Mouse (Mus musculus): Measurements from ENCODE around the gene Fcgrt. TPM values are rescaled to one million over a fixed set of nuclear protein-coding genes. Genes with fewer than 3 reads are reported as not detected.

Fcgrt gene
- total RNA-seq, 2 experiments from 2014 or later, result 16.5 to 18.7 TPM

- peak in 1 of 2 experiments; percentile 38 for DNase-seq (ENCODE audit: extremely low spot score in 1 of 2, low spot score in 2 of 2)
- intact Hi-C loops (cut with DNase I), result no loop called here
These were observed 10.1 kb downstream of the Fcgrt start for GRCm38 (mm10) chr7:45093516-45093905.

GRCm38 (mm10) chr7:45092828-45093515 lies 10.7 kb downstream of the Fcgrt start:
- intact Hi-C loops (cut with DNase I), result no loop called here
- no peak for DNase-seq (ENCODE audit: extremely low spot score in 1 of 2, low spot score in 2 of 2)

GRCm38 (mm10) chr7:45092048-45092447 lies 11.6 kb downstream of the Fcgrt start, which contains the start of gene Rcn3:
Gene Rcn3 (minus strand): TSS chr7:45092221.
- DNase-seq (ENCODE audit: extremely low spot score in 1 of 2, low spot score in 2 of 2), result peak; percentile 64 to 94
- intact Hi-C loops (cut with DNase I), result no loop called here

- DNase-seq (ENCODE audit: extremely low spot score in 1 of 2, low spot score in 2 of 2), result peak in 1 of 2 experiments; percentile 45
- intact Hi-C loops (cut with DNase I), result no loop called here
These were observed 12.4 kb downstream of the Fcgrt start for GRCm38 (mm10) chr7:45091001-45091990.

GRCm38 (mm10) chr7:45090251-45090977 lies 13.2 kb downstream of the Fcgrt start:
- intact Hi-C loops (cut with DNase I), result no loop called here
- DNase-seq (ENCODE audit: extremely low spot score in 1 of 2, low spot score in 2 of 2), result no peak

GRCm38 (mm10) chr7:45088597-45088996 lies 15.1 kb downstream of the Fcgrt start:
- DNase-seq (ENCODE audit: extremely low spot score in 1 of 2, low spot score in 2 of 2), result peak in 1 of 2 experiments; percentile 26
- intact Hi-C loops (cut with DNase I), result no loop called here

GRCm38 (mm10) chr7:45086084-45086483 lies 17.6 kb downstream of the Fcgrt start:
- no peak for DNase-seq (ENCODE audit: extremely low spot score in 1 of 2, low spot score in 2 of 2)
- intact Hi-C loops (cut with DNase I), result no loop called here

- DNase-seq (ENCODE audit: extremely low spot score in 1 of 2, low spot score in 2 of 2), result peak in 1 of 2 experiments; percentile 29
- intact Hi-C loops (cut with DNase I), result loop anchor here (5.0 kb wide), 2 partner anchors 44 to 114 kb away; partner anchors contain the start of gene Rpl13a
These were observed 20.3 kb downstream of the Fcgrt start for GRCm38 (mm10) chr7:45083300-45083890.

GRCm38 (mm10) chr7:45082401-45083299 lies 21.0 kb downstream of the Fcgrt start:
- DNase-seq (ENCODE audit: extremely low spot score in 1 of 2, low spot score in 2 of 2), result peak in 1 of 2 experiments; percentile 92
- intact Hi-C loops (cut with DNase I), result loop anchor here (5.0 kb wide), 2 partner anchors 45 to 115 kb away; partner anchors contain the start of gene Rpl13a

GRCm38 (mm10) chr7:45081016-45081415 lies 22.6 kb downstream of the Fcgrt start:
- DNase-seq (ENCODE audit: extremely low spot score in 1 of 2, low spot score in 2 of 2), result peak in 1 of 2 experiments; percentile 43
- intact Hi-C loops (cut with DNase I), result loop anchor here (5.0 kb wide), 2 partner anchors 46 to 116 kb away; partner anchors contain the start of gene Rpl13a

GRCm38 (mm10) chr7:45079856-45080255 lies 23.8 kb downstream of the Fcgrt start:
- peak; percentile 85 to 89 for DNase-seq (ENCODE audit: extremely low spot score in 1 of 2, low spot score in 2 of 2)
- intact Hi-C loops (cut with DNase I), result loop anchor here (5.0 kb wide), 2 partner anchors 47 to 117 kb away; partner anchors contain the start of gene Rpl13a

- intact Hi-C loops (cut with DNase I), result no loop called here
- DNase-seq (ENCODE audit: extremely low spot score in 1 of 2, low spot score in 2 of 2), result peak in 1 of 2 experiments; percentile 80
These were observed 25.1 kb downstream of the Fcgrt start for GRCm38 (mm10) chr7:45078513-45078912.

GRCm38 (mm10) chr7:45077829-45078228 lies 25.8 kb downstream of the Fcgrt start:
- DNase-seq (ENCODE audit: extremely low spot score in 1 of 2, low spot score in 2 of 2), result no peak
- intact Hi-C loops (cut with DNase I), result no loop called here

- peak in 1 of 2 experiments; percentile 37 for DNase-seq (ENCODE audit: extremely low spot score in 1 of 2, low spot score in 2 of 2)
- intact Hi-C loops (cut with DNase I), result no loop called here
These were observed 26.3 kb downstream of the Fcgrt start for GRCm38 (mm10) chr7:45077322-45077721.

GRCm38 (mm10) chr7:45076501-45076900 lies 27.1 kb downstream of the Fcgrt start:
- peak in 1 of 2 experiments; percentile 36 for DNase-seq (ENCODE audit: extremely low spot score in 1 of 2, low spot score in 2 of 2)
- intact Hi-C loops (cut with DNase I), result no loop called here

- no peak for DNase-seq (ENCODE audit: extremely low spot score in 1 of 2, low spot score in 2 of 2)
- intact Hi-C loops (cut with DNase I), result no loop called here
These were observed 28.2 kb downstream of the Fcgrt start for GRCm38 (mm10) chr7:45075405-45075804.

GRCm38 (mm10) chr7:45073949-45074348 lies 29.7 kb downstream of the Fcgrt start:
- DNase-seq (ENCODE audit: extremely low spot score in 1 of 2, low spot score in 2 of 2), result no peak
- intact Hi-C loops (cut with DNase I), result no loop called here

Measured in left cerebral cortex, postnatal 10 days (tissue).